Mouse (Mus musculus) ZHBTc4 (cell line): Measurements from ENCODE around the gene Psmg1.
"Not testable (repeated sequence)": the region's sequence is repeated elsewhere in the genome, so short reads cannot be mapped to it uniquely, and the experiment has no call there.

ENCODE experiments used
- DNase-seq: peaks from one replicate; pipeline ENCODE4 v3.0.0-alpha.2; 2011; ENCODE audit warnings: low read depth, low spot score

The Psmg1 gene

GRCm38 (mm10) chr16:95990462-95991121, at the start of gene Psmg1:
Gene Psmg1 (minus strand): TSS chr16:95990960.
- peak; percentile 98 for DNase-seq

DNA sequence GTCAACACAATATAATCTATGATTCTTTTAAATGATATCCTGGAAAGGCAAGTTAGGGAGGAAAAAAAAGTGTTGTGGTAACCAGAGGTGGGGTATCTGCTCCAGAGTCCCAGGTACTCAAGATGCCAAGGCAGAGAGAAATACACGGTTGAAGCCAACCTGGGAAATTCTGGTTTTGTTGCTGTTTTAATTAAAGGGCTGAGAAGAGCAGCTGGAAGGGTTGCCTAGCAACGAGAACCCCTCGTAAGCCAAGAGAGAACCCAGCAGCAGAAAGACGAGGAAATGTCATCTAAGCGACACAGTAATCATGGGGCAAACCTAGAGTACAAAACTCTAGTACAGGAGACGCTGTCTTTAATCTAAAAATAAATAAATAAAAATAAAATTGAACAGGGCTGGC, 48.8 kb upstream of the Psmg1 start:
- no peak for DNase-seq

DNA sequence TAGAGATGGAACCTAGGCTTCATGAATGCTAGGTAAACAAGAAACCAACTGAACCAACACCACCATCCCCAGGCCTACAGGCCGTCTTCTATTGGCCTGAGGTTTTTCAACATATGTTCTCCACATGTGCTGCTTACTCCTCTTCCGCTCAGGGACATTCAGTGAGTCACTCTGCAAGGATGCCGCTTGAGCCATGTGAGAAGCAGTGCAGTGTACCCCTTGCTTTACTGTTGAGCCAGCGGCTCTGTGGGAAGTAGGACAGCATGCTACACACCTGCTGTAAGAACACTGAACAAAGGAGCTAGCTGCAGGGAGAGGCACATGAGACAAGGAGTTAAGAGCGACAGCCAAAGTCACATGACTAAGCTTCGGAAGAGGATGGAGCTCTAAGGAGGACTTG, 43.7 kb upstream of the Psmg1 start:
- DNase-seq, result no peak

DNA sequence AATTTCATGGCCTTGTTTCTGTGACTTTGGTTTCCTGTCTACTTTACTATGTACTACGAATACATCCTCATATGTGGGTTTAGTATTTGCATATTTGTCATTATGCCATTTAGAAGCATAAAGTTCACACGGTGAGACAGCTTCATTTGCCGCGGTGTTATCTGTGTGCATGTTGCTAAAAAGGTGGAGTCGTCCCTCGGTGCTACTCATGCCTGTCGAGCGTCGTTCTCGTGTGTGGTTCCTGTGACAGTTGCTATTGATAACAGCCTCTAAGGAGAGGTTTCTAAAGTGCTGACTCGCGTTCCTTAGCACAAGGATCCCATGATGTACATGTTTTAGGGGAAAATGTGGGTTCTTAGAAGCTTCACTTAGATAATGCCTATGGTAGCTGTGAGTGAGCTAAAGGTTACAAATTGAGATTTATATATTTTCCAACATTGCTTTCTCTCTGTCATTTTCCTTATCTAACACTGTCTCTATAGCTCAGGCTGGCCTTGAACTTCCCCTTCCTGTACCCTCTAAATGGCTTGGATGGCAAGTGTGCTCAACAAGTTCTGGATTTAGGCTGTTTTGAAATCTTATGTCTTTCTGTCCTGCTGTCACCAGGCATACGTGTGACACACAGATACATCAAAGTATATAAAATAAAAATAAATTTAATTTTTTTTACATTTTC, 41.7 kb upstream of the Psmg1 start:
- DNase-seq, result no peak

GRCm38 (mm10) chr16:96030476-96031102, 39.8 kb upstream of the Psmg1 start:
- no peak for DNase-seq

GRCm38 (mm10) chr16:96026256-96026655, 35.5 kb upstream of the Psmg1 start:
- DNase-seq, result no peak

DNA sequence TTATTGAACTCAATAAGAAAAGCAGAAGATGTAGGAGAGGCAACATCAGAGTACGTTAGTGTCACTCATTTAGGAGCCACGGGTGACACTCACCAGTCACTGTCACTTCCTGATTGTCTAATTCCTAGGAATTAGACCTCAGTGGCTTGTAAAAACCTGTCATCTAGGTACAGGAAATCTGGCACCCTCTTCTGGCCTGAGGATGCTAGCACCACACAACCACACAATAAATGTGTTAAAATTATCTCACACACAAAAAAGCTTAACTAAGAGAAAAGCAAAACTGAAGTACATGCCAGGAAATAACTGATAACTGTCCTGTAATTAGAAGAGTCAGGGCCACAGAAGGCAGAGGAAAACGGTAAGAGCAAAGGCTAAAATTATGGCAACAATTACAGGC, 34.5 kb upstream of the Psmg1 start:
- DNase-seq, result peak; percentile 9

DNA sequence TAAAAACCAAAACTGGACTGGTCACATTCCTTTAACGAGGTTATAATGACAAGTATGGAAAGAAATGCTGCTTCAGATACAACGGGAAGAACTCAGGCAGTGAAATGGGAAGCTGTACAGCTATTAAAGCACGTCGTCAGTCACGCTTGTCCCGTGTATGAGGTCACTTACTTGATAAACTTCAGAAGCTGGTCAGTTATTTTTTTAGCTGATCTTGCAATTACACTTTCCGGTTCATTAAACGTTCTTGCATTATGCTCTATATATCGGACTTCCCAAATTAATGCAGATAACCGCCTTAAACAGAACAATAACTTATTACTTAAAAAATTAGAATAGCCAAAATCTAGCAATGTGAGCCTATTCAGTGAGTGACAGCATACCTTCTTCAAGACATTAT, 30.3 kb upstream of the Psmg1 start:
- no peak for DNase-seq

DNA sequence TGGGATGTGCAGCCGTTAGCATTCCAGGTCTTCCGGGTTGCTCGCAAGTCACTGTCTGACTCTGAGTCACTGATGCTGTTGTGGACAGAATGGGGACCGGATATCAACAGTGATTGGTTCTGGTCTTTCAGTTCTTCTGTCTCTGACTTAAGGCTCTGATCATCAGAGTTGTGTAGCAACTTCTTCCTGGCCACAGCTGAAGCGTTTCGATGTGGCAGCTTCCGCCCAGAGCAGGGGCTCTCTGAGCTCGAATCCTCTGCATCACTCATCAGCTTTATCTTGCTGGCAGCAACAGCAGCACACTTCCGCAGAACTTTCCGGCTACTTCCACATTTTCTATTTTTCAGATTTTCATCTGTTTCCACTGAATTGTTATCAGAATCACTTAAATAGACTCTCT, 18.4 kb upstream of the Psmg1 start:
- not testable (repeated sequence) for DNase-seq

GRCm38 (mm10) chr16:96004278-96004677, 13.5 kb upstream of the Psmg1 start:
- not testable (repeated sequence) for DNase-seq

DNA sequence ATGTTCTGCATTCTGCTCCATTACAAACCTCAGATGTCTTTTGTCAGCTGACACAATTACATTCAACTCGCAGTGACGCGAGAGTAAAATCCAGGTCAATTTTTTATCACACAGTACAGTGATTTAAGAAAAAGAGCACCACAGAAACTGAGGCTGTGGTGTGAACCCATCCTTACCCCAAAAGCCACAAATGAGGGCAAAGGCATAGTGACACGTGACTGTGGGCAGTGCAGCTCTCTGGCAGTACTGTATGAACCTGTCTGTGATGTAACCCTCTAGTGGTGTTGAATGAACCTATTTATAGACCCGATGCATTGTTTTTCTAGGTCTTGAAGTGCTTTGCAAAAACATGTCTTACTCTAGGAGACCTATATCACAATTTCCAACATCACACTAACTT, 8.5 kb upstream of the Psmg1 start:
- DNase-seq, result no peak

DNA sequence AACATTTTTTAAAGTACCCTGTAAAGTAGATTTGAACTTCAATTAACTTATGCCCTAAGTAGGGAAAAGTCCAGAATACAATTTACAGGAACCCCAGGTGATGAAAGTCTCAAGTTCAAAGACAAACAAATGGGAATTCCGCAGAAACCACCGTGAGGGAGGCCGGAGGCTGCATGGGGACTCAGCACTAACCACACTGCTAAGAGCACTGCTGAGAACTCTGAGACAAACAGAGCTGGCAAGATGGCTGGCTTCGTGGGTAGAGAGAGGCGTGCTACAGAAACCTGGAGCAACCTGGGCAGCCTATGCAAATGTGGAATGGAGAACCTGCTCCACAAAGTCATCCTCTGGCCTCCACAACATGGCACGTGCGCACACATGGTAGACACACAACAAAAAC, 5.4 kb upstream of the Psmg1 start:
- DNase-seq, result no peak

GRCm38 (mm10) chr16:95994576-95994975, 3.8 kb upstream of the Psmg1 start:
- not testable (repeated sequence) for DNase-seq

- DNase-seq, result no peak
Observed at GRCm38 (mm10) chr16:95992596-95992995, 1.8 kb upstream of the Psmg1 start.

- DNase-seq, result no peak
Observed at GRCm38 (mm10) chr16:95991122-95991900, 551 bp upstream of the Psmg1 start.

DNA sequence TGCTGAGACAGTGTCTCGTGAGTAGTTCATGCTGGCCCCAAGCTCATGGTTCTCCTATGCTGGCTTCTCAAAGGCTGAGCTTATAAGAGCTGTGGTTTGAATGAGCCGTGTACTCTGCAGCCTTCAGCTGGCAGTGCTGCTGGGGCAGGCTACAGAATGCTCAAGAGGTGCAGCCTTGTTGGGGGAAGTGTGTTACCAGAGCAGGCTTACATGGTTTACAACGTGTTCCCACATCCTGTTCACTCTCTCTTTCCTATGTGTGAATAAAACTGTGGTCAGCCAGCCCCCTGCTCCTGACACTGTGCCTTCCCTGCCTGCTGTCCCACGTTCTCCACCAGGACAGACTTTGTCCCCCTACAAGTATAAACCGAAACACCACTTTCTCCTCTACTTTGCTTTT, 5.8 kb downstream of the Psmg1 start:
- DNase-seq, result no peak

DNA sequence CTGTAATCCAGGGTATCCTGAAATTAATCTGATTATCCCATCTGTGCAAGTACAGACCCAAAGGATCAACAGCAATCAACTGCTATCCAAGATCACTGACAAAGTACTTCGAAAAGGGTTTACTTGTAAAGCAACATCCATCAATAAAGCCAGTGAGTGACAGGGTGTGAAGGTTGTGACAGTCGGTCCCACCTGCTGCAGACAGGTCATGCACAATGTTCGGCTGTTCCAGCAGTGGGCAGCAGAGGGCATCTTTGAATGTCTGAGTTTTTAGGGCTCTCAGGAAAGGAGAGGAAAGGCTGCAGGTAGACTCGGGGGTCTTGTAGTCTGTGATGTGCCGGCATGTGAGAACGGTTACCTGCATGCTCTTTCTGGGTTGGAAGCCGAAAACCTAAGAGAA, 7.2 kb downstream of the Psmg1 start:
- peak; percentile 72 for DNase-seq

GRCm38 (mm10) chr16:95970841-95971240, 19.9 kb downstream of the Psmg1 start:
- no peak for DNase-seq

- no peak for DNase-seq
Observed at GRCm38 (mm10) chr16:95967455-95967854, 23.3 kb downstream of the Psmg1 start.

DNA sequence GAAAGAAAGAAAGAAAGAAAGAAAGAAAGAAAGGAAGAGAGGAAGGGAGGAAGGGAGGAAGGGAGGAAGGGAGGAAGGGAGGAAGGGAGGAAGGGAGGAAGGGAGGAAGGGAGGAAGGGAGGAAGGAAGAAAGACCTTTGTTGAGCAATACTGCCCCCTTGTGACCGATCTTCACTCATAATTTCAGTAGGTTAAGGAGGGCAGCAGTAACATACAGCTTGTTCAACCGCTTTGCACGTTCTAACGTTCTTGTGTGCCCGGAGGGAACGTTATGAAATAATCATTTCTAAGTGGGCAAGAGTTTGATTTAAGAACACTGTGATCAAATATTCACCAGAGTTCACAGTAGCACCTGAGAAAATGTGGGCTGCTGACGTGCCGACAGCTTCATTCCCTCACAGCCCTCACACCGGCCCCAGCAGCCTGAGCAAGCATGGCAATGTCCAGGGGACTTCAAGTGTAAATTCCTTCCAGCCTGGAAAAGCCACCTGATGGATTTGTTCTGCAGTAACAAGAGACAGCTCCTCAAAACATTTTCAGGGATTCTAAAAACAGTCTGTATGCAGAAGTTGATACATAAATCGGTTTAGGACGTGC, 26.2 kb downstream of the Psmg1 start:
- DNase-seq, result peak; percentile 60

GRCm38 (mm10) chr16:95961484-95961883, 29.3 kb downstream of the Psmg1 start:
- peak; percentile 92 for DNase-seq

DNA sequence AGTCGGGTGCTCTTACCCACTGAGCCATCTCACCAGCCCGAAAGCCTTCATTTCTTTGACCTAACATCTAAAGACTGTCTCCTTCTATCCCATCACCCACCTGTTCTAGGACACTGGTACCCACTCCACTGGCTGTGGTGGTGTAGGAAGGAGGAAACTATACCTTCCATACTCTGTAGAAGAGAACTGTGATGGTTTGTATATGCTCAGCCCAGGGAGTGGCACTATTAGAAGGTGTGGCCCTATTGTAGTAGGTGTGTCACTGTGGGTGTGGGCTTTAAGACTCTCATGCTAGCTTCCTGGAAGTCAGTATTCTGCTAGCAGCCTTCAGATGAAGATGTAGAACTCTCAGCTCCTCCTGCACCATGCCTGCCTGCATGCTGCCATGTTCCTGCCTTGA, 30.1 kb downstream of the Psmg1 start:
- peak; percentile 64 for DNase-seq
